Mouse (Mus musculus) neural tube, embryonic 10.5 days (tissue): ENCODE measurements around the gene Zscan2.
A peak's percentile ranks its signal among the peaks of the same experiment; 100 is the strongest.

Experiments
- DNase-seq: peaks from one replicate; pipeline ENCODE4 v3.0.0-alpha.2; 2017; ENCODE audit warnings: low spot score; ENCODE audit errors: extremely low spot score

The Zscan2 gene

DNA sequence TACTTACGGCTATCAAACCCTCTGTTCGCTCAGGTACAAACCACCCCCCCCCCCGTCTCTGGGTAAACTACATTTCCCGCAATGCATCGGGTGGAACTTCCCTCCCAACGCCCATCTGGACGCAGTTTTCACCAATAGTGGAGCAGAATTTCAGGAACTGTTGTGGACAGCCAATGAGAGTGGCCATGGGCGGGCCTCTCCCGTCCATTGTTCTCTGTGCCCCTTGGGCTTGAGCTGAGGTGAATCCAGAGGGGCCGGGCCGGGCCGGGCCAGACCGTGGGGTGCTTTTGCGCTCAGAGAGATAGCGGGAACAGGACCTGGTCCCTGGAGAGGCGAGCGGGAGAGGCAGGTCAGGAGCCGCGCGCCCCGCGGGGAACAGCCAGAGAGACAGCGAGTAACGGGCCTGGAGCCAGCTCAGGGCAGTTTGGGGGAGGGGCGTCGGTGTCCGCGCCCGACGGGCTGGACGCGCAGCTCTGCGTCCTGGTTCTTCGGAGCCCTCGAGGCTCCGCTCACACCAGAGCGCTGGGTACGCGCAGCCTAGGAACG is at the start of gene Zscan2:
Gene Zscan2, plus strand, starts transcription at position 192 of the 546 bp plus-strand sequence.
- DNase-seq, result peak; percentile 96

DNA sequence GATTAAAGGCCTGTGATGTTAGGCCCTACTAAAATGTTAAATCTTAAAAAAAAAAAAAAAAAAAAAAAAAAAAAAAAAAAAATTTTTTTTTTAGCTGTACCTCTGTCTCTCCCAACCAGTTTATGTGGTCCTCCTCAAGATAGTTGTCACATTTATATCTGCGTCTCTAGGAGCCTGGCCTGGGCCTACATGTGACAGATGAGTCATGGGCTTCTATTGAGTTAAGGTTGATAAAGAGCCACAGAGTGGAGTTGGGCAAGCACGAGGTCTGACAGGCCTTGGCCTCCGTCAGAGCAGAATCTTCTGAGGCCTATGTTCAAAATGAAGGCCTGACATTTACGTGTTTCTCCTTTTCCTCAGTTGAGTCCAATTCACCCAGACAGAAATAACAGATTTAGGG is 47.3 kb upstream of the Zscan2 start:
- no peak for DNase-seq

DNA sequence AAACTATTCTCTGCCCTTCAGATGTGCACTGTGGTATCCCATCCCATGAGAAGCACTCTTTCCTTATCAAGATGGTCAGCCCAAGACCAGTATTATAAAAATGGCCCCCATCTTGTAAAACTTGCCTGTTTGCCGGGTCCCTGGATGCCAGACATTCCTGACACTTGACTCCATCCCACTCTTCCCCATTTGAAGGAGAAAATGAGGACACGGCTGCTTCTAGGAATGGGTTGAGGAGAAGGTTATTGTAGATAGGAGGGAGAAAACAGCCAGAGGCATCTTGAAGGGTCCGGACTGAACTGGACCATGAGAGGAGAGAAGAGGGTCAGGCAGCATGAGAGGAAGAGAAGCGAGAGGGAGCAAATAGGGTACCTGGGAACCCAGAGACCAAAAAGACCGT is 44.1 kb upstream of the Zscan2 start:
- no peak for DNase-seq

GRCm38 (mm10) chr7:80820838-80821237 is 39.9 kb upstream of the Zscan2 start:
- DNase-seq, result no peak

DNA sequence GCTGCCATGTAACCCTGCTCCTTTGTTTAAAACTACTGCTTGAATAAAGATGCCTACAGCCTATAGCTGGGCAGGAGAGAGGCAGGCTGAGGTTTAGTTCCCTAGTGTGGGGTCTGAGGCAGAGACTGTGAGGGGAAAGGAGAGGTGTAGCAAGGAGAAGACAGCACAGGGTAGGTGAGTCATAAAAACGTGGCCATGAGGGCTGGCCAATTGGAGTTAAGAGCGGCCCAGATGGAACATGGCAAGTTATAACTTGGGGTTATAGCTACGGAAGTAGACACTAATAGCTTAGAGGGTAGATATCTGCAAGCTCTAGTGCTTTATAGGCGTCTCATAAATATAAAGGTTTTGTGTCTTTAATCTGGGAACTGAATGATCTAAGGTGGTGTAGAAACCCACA is 37.5 kb upstream of the Zscan2 start:
- no peak for DNase-seq

DNA sequence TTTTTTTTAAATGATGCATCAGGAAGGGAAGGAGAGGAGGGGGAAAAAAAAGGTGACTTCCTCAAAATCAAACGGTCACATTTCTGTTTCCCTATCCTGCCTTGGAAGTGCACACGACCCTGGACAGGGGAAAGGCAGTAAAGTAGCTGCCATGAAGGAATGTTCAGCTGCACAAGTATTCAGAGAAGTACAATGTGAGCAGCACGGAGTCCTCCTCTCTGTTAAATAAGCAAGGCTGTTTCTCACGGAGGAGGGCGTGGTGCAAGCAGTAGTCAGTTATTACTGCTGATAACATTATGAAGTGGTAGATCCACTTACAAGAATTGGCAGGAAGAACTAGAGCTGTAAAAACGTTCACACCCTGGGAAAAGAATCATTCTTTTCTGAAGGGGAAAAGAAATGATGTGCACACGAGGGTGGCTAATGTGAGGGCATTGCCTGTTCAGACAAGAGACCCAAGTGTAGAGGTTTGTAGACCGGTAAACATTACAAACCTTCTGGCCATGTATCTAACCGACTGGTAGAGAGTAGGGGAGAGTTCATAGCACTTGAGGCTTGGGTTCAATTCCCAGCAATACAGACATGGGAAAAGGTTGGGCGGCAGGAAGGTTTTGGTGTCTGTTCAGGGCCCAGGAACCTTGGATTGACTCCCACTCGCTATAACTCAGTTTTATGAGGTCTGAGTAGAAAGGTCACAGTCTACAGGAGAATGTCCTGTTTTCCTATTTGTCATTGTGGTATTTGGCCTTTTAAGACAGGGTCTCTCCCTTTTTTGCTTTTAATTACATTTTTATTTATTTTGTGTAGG is 36.6 kb upstream of the Zscan2 start:
- DNase-seq, result no peak

GRCm38 (mm10) chr7:80825843-80826403 is 34.8 kb upstream of the Zscan2 start, which contains the start of gene Iqgap1:
Gene Iqgap1 (minus strand): TSS chr7:80825974.
- no peak for DNase-seq

DNA sequence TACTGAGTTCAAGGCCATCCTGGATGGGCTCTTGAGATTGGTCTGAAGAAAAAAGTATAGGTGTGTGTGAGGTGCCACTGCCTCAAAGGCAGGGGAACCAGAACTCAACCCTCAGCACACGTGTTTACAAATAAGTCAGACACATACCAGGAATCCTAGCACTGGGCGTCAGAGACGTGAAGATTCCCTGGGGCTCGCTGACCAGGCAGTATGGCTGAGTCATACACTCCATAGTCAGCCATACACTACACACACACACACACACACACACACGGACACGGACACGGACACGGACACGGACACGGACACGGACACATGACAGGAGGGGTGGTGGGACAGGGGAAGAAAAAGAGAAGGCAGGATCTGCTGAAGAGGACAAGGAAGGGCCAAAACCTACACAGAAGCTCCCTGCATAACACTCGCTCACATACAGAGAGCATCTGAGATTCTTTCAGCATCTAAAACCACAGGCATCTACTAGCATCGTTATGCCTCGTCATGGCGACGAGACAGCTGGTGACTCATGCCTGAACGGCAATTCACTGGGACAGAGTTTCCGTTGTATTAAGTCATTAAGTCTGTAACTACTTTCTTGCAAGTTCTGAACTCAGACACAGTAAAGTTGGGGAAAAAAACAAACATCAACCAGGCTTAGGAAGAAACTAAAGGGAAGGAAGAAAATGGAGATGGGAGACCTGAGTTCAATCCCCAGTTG is 32.4 kb upstream of the Zscan2 start:
- DNase-seq, result no peak

DNA sequence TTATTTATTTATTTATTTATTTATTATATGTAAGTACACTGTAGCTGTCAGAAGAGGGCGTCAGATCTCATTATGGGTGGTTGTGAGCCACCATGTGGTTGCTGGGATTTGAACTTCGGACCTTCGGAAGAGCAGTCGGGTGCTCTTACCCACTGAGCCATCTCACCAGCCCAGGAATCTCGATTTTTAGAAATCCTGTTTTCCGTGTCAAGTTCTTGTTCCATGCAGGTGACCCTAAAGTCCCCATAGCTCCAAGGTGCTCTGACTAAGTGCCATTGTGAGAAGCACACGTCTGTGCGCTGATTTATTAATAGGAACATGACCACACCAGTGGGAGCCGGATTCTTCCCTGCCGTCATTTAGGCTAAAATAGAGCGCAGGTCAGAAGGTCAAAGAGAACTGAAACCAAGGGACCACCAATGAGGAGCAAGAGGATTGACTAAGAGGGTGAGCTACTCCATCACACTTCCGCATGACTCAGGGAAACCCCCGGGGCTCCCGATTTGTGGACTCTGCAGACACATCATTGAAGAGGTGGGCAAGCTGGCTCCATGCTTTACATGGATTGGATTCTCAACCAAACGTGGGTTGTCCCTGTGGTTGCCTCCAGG is 30.4 kb upstream of the Zscan2 start:
- DNase-seq, result no peak

GRCm38 (mm10) chr7:80832191-80832590 is 28.5 kb upstream of the Zscan2 start:
- no peak for DNase-seq

GRCm38 (mm10) chr7:80832996-80833650 is 27.6 kb upstream of the Zscan2 start:
- DNase-seq, result peak; percentile 52

DNA sequence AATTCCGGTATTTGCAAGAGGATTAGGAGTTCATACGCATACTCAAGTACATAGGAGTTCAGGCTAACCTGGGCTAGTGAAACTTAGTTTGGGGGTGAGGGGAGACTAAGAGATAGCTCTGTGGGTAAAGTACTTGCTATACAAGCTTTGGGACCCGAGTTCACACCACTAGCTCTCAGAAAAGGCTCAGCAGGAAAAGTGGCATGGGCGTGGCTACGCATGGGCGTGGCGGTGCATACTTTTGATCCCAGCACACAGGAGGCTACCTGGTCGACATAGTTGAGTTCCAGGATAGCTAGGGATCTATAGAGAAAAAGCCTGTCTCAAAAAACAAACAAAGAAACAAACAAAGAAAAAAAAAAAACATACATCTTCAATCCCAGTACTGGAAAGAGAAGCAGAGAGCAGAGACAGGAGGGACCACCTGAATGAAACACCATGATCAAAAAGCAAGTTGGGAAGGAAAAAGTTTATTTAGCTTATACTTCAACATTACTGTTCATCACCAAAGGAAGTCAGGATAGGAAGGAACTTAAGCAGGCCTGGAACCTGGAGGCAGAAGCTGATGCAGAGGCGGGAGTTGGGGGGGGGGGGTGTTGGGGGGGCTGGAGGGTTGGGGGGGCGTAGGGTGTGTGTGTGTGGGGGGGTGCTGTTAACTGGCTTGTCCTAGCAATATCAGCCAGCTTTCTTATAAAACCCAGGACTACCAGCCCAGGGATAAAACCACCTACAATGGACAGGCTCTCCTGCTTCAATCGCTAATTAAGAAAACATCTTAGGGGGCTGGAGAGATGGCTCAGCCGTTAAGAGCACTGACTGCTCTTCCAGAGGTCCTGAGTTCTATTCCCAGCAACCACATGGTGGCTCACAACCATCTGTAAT is 26.8 kb upstream of the Zscan2 start:
- DNase-seq, result no peak

GRCm38 (mm10) chr7:80835984-80836652 is 24.6 kb upstream of the Zscan2 start:
- no peak for DNase-seq

DNA sequence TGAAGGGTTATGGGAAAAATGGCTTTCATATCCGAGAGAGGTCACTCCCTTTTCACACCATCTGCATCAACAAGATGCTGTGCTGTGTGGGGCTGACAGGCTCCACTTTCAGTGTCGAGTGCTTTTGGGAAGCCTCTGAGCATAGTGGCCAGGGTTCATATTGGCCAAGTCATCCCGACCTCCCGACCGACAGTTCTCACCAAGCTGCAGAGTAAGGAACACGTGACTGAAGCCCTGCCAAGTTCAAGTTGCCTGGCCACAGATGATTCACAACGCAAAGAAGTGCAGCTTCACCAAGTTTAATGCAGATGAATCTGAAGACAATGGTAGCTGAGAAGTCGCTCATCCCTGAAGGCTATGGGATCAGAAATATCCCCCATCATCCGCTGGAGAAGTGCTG is 23.0 kb upstream of the Zscan2 start:
- no peak for DNase-seq

- no peak for DNase-seq
Measured at GRCm38 (mm10) chr7:80838247-80838646, 22.5 kb upstream of the Zscan2 start.

DNA sequence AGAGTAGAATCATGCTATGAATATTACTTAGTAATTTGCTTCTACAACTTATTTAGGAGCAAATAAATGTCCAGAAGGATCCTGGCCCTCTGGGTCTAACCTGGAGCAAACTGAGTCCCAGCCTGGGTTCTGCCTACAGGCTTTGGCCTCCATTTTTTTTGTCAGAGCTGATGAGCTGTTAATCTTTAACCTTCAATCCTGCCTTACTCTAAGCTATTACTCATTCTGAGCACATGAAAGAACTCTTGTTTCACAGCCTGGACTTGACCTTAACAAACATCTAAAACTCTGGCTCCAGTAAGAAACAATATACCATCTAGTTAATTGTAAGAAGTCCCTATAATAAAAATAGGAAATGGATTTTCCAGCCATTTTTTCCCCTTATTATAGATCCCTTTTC is 21.0 kb upstream of the Zscan2 start:
- DNase-seq, result no peak

- DNase-seq, result no peak
Measured at GRCm38 (mm10) chr7:80840241-80840640, 20.5 kb upstream of the Zscan2 start.

GRCm38 (mm10) chr7:80840937-80841336 is 19.8 kb upstream of the Zscan2 start:
- no peak for DNase-seq

GRCm38 (mm10) chr7:80842132-80842531 is 18.6 kb upstream of the Zscan2 start:
- DNase-seq, result no peak

DNA sequence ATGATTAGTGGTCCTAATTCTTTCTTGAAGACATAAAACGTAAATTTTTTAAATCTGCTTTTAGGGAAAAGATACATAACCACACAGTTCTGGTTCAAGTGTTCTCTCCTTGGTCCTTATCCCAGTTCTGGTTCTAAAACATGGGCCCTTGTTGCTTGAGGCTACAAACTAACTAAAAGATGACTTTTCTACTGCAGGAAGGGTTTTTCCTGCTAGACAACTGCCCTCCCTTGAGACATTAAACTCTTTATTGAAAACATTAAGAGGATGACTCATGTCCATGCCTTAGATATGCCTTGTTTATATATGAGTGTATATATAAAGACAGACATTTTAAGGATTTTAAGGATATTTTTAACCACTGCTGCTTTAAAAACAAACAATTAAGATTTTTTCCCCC is 17.5 kb upstream of the Zscan2 start:
- DNase-seq, result no peak
